Mouse (Mus musculus) hindbrain, embryonic 11.5 days (tissue): ENCODE results near the gene B9d1. TPM values are rescaled to one million over a fixed set of nuclear protein-coding genes. Genes with fewer than 3 reads are reported as not detected.
A peak's percentile ranks its signal among the peaks of the same experiment; 100 is the strongest.

Experiments used
- ATAC-seq: fragments of 200-750 bp; cut with Nextera tagmentation; 2 replicates; pipeline ENCODE4 v1.8.0; 2017; ENCODE audit warnings: mild to moderate bottlenecking, moderate TSS enrichment, moderate library complexity; ENCODE audit not compliant: low FRiP score
- DNase-seq: peaks from one replicate; pipeline ENCODE4 v3.0.0-alpha.2; 2015; ENCODE audit warnings: low spot score
- H3K27ac ChIP-seq: fragments of 300-500 bp; sonication (generic); 2 replicates; pipeline ENCODE4 v1.5.1; 2014; ENCODE audit warnings: mild to moderate bottlenecking, low read depth, low read length
- H3K27me3 ChIP-seq: fragments of 300-500 bp; sonication (generic); 2 replicates; pipeline ENCODE4 v1.6.1; 2014; ENCODE audit warnings: mild to moderate bottlenecking, low read length, moderate library complexity, mixed read lengths; ENCODE audit not compliant: control insufficient read depth, insufficient read depth
- H3K36me3 ChIP-seq: fragments of 300-500 bp; sonication (generic); 2 replicates; pipeline ENCODE4 v1.6.1; 2014; ENCODE audit warnings: mild to moderate bottlenecking, low read length, moderate library complexity, mixed read lengths; ENCODE audit not compliant: control insufficient read depth, insufficient read depth
- H3K4me1 ChIP-seq: fragments of 300-500 bp; sonication (generic); replicated peaks from 2 replicates; pipeline ENCODE4 v1.6.1; 2014; ENCODE audit warnings: low read length, mixed read lengths; ENCODE audit not compliant: control insufficient read depth, insufficient read depth
- H3K4me2 ChIP-seq: fragments of 300-500 bp; sonication (generic); replicated peaks from 2 replicates; pipeline ENCODE4 v1.6.1; 2014; ENCODE audit warnings: mild to moderate bottlenecking, low read depth, low read length
- H3K4me3 ChIP-seq: fragments of 300-500 bp; sonication (generic); 2 replicates; pipeline ENCODE4 v1.5.1; 2014; ENCODE audit warnings: low read depth, low read length
- H3K9ac ChIP-seq: fragments of 300-500 bp; sonication (generic); 2 replicates; pipeline ENCODE4 v1.6.1; 2014; ENCODE audit warnings: low read depth, low read length
- H3K9me3 ChIP-seq: fragments of 300-500 bp; sonication (generic); 2 replicates; pipeline ENCODE4 v1.6.1; 2016; ENCODE audit warnings: low read length; ENCODE audit not compliant: control insufficient read depth
- WGBS: fragments of 180-500 bp; shearing (Covaris S2); extraction: QIAGEN DNeasy Blood & Tissue Kit; methylation state at CpG from one replicate; pipeline ENCODE4 v1.1.7; 2014; 5-methylcytosine and 5-hydroxymethylcytosine counted together
- polyA plus RNA-seq: library from polyadenylated mRNA; unstranded; fragments of >200 nt; fragmentation: Nextera tagmentation; extraction: Ambion mirVana; gene quantifications from 2 replicates; pipeline ENCODE4 v1.2.1, GENCODE M21; 2014

The B9d1 gene
- polyA plus RNA-seq, 1 experiment from 2014 or later, result 34.3 TPM

DNA sequence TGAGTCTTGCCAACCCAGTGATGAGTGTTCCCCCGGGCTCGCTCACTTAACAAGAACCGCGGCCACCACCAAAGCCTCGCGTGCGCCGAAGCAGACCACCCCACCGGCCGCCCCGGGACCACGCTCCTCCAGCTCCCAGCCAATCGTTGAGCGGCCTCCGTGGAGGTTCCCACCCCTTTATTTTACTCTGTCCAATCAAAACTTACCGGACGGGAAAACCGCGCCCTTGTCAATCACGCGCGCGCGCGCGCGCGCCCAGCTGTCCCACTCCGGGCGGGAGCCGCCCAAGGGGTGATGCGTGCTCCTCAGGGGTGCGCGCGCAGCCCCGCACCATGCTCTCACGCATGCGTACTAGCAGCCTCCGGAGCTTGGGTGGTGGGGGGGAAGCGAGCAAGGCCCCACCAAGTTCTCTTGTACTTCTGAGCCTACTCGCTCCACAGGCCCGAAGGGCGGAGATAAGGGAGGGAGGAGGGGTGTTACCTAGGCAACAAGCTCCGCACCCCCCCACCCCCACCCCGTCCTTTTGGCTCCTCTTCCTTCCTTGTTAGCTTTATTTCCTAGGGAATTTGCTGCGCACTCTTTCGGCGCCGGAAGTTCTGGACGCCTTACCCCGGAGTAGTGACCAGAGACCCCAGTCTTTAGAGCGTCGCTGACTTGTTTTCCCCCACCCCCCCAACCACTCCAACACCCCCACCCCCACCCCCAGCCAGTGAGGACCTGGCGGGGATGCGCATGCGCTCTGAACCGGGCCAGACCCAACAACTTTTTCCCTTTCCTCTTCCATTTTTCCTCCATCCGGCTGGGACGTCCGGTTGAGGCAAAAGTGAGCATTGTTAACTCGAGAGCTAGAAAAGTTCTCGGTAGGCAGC is 10.6 kb upstream of the B9d1 start, which contains the start of gene Mapk7:
Gene Mapk7, minus strand, starts transcription at position 278 of the 869 bp plus-strand sequence.
- peak within 1 kb of the TSS; percentile 80 for H3K27ac ChIP-seq
- peaks cover 3% of the 10 kb centered on the region; the same call in 1 of the 2 replicates for H3K4me1 ChIP-seq

DNA sequence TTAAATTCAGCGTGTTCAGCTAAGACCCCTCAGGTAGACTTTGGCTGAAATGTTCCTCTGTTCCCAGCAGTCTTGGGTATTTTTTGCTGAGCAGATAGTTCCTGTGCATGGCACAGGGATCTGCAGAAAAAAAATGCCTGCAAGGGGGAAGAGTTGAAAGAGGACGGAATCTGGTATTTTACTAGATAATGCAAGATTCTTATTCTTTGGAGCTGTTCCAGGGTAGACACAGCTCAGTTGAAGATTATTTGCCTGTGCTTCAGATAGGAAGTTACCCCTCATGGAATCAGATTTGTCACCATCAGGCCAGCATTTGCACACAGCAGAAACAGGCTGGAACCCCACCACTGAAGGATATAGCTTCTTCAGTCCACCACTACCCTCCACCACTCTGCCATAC is 9.4 kb upstream of the B9d1 start:
- Histone ChIP-seq H3K9ac (no peak overlapping the region), H3K27me3 (no peaks in the 10 kb centered on the region), H3K4me1 (peaks cover 3% of the 10 kb centered on the region; the same call in 1 of the 2 replicates), H3K4me3 (no peak overlapping the region), H3K4me2 (no peak overlapping the region), H3K27ac (no peak overlapping the region), H3K9me3 (no peaks in the 10 kb centered on the region), H3K36me3 (peaks cover 6% of the 10 kb centered on the region; the same call in 1 of the 2 replicates)
- DNase-seq, result no peak
- WGBS, result 93% methylated on average over 2 of the region's 2 CpGs
- ATAC-seq, result no peak

More for the DNA sequence above, 10.6 kb upstream of the B9d1 start, which contains the start of gene Mapk7:
- peak within 1 kb of the TSS; percentile 79 for H3K4me3 ChIP-seq
- 1% methylated on average over 61 of the region's 62 CpGs for WGBS
- no peaks in the 10 kb centered on the region for H3K9me3 ChIP-seq
- H3K27me3 ChIP-seq, result no peaks in the 10 kb centered on the region
- H3K4me2 ChIP-seq, result peak within 1 kb of the TSS; percentile 81
- H3K9ac ChIP-seq, result peak within 1 kb of the TSS; percentile 93
- DNase-seq, result peak; percentile 100
- ATAC-seq, result peak; percentile 97
- peaks cover 10% of the 10 kb centered on the region; the same call in 1 of the 2 replicates for H3K36me3 ChIP-seq

DNA sequence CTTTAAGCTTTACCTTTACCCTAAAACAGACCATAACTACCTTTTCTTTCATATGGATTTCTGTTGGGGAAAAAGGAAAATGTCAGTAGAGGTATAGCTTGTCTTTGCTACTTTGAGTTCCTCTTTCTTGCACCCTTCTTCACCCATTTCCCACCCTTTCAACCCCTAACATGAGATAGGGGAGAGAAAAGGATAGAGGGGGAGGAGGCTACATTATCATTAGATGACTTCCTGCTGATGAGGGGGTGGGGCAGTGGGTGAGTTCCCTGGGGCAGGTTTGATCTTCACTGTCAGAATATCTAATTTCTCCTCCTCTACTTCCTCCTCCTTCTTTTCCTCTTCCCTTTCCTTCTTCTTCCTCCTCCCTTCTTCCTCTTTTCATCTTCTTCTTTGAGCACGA is 7.5 kb upstream of the B9d1 start:
- Histone ChIP-seq H3K27ac (no peak overlapping the region), H3K4me3 (no peak overlapping the region), H3K36me3 (no peaks in the 10 kb centered on the region), H3K4me2 (no peak overlapping the region), H3K9ac (no peak overlapping the region), H3K4me1 (peaks cover 3% of the 10 kb centered on the region; the same call in 1 of the 2 replicates), H3K9me3 (no peaks in the 10 kb centered on the region), H3K27me3 (no peaks in the 10 kb centered on the region)
- no peak for DNase-seq
- no peak for ATAC-seq
- WGBS, result 89% methylated on average over 1 of the region's 1 CpGs

- 82% methylated on average over 6 of the region's 6 CpGs for WGBS
- Histone ChIP-seq H3K36me3 (no peaks in the 10 kb centered on the region), H3K4me3 (no peak overlapping the region), H3K9me3 (no peaks in the 10 kb centered on the region), H3K4me1 (no peaks in the 10 kb centered on the region), H3K27ac (no peak overlapping the region), H3K27me3 (no peaks in the 10 kb centered on the region), H3K4me2 (no peak overlapping the region), H3K9ac (no peak overlapping the region)
- no peak for ATAC-seq
- DNase-seq, result no peak
Observed at GRCm38 (mm10) chr11:61498736-61499504, 6.0 kb upstream of the B9d1 start.

- Histone ChIP-seq H3K9me3 (no peaks in the 10 kb centered on the region), H3K4me3 (no peak overlapping the region), H3K27ac (no peak overlapping the region), H3K4me2 (no peak overlapping the region), H3K36me3 (no peaks in the 10 kb centered on the region), H3K9ac (no peak overlapping the region), H3K27me3 (no peaks in the 10 kb centered on the region), H3K4me1 (peaks cover 7% of the 10 kb centered on the region; the same call in 1 of the 2 replicates)
- DNase-seq (no peak), ATAC-seq (no peak)
- 75% methylated on average over 8 of the region's 8 CpGs for WGBS
Observed at GRCm38 (mm10) chr11:61503933-61504332, 1.0 kb upstream of the B9d1 start.

- H3K4me1 ChIP-seq, result no peaks in the 10 kb centered on the region
- no peak overlapping the region for H3K4me3 ChIP-seq
- no peak overlapping the region for H3K27ac ChIP-seq
- no peaks in the 10 kb centered on the region for H3K9me3 ChIP-seq
- 37% methylated on average over 3 of the region's 3 CpGs for WGBS
- no peaks in the 10 kb centered on the region for H3K27me3 ChIP-seq
- ATAC-seq (no peak), DNase-seq (peak; percentile 65)
- H3K36me3 ChIP-seq, result peaks cover 6% of the 10 kb centered on the region
- no peak overlapping the region for H3K4me2 ChIP-seq
- H3K9ac ChIP-seq, result no peak overlapping the region
Observed at GRCm38 (mm10) chr11:61514953-61515352, 10.0 kb downstream of the B9d1 start.

DNA sequence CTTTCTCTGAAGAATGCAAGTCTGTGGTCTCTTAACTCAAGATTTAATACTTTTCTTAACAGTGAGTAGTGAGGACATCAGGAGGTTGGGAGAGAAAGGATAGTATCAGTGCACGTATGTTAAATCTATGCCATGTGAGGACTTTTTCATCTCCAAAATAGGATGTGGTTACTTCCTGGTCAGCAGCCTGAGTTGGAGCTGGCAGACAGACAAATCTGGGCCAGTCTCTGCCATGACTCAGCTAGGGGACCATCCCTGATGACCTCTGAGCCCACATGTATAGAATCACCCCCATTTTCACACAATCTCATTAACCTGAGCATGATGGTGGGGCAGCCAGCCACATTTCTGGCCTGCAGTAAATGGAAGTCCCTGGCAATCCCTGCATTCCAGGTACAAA is 13.0 kb downstream of the B9d1 start:
- H3K27me3 ChIP-seq, result no peaks in the 10 kb centered on the region
- DNase-seq, result no peak
- 92% methylated on average over 1 of the region's 1 CpGs for WGBS
- H3K9me3 ChIP-seq, result no peaks in the 10 kb centered on the region
- no peak overlapping the region for H3K4me3 ChIP-seq
- H3K9ac ChIP-seq, result no peak overlapping the region
- no peak overlapping the region for H3K27ac ChIP-seq
- ATAC-seq, result no peak
- no peaks in the 10 kb centered on the region for H3K4me1 ChIP-seq
- peaks cover 6% of the 10 kb centered on the region for H3K36me3 ChIP-seq
- H3K4me2 ChIP-seq, result no peak overlapping the region

DNA sequence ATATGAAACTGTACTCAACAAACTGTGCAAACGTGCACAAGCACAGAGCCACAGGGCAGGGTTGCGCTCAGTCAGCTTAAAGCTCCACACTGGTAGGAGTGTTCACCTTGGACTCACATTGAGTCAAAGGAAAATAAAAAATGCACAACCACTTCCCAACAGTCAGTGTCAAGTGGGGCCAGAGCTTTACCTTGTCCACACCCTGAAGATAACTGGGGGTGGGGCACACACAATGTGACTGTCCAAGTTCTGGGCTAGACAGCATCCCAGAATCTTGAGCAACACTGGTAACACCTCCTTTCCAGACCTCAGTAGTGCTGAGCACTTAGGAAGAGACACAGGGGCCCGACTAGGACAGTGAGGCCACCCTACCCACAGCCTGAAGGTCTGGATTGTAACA is 13.9 kb downstream of the B9d1 start:
- WGBS, result 88% methylated on average over 3 of the region's 3 CpGs
- H3K27me3 ChIP-seq, result no peaks in the 10 kb centered on the region
- H3K4me1 ChIP-seq, result no peaks in the 10 kb centered on the region
- no peak for ATAC-seq
- H3K36me3 ChIP-seq, result peaks cover 6% of the 10 kb centered on the region
- no peaks in the 10 kb centered on the region for H3K9me3 ChIP-seq
- no peak for DNase-seq
- no peak overlapping the region for H3K27ac ChIP-seq
- no peak overlapping the region for H3K4me2 ChIP-seq
- no peak overlapping the region for H3K4me3 ChIP-seq
- H3K9ac ChIP-seq, result no peak overlapping the region
